Mouse (Mus musculus): ENCODE results near the gene Nfx1.

The Nfx1 gene

DNA sequence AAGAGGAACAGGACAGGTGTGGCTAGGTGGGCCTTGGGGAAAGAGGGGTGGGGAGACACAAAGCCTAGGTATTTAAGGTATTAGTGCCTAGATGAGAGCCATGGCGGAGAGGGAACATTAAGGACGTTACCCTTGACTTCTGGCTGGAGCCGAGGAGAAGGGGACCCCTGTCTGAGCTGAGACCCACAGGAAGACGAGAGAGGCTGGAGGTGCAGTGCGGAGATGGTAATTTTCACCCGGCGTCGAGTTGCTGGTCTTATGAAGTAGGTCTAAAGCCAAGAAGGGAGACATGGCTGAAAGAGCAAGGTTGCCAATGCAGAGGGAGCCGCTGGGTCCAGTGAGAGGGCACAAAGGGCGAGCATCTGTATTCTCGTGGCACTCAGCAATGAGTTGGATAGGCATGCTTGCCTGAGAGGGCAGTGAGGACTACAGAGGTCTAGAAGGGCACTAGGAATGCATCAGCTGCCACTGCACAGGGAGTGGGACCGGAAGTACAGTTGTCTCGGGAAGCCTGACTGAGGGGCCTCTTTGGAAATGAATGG is 75.6 kb downstream of the Nfx1 start:
- DNase-seq (ENCODE audit: low read depth, low spot score) = no peak

DNA sequence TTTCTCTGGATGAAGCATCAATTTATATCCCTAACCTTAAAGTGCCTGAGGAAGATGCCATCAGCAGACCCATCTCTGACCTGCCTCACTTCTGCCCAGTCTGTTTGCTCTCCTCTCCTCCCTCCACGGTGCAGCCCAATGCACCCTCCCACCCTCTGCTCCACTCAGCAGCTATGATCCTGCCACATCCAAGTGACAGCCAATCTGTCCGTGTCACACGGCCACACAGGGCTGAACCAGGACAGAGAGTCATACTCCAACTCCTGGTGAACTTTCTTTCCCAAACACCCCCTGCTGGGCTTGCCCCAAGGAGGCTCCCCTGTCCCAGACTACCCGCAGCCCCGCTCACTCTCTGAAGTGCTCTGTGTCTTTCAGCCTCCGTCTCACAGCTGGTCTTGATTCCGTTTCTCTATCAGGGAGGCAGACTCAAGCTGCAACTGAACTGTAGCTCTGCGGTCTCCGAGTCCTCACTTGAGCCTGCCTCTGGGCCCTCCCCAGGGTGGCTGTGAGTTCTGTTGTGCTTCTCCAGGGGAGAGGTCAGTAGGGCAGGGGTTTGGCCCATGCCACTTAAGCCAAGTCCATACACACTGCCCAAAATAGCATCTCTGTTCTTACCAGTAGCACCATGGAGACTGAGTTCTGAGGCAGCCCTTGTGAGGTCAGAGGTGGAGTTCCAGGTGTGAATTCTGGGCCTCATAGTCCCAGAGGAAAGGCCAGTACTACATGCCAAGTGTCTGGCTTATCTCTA is 77.0 kb downstream of the Nfx1 start, which contains the start of gene Aqp7:
Gene Aqp7, minus strand, starts transcription at position 616 of the 748 bp plus-strand sequence.
- DNase-seq (ENCODE audit: low read depth, low spot score) = no peak

DNA sequence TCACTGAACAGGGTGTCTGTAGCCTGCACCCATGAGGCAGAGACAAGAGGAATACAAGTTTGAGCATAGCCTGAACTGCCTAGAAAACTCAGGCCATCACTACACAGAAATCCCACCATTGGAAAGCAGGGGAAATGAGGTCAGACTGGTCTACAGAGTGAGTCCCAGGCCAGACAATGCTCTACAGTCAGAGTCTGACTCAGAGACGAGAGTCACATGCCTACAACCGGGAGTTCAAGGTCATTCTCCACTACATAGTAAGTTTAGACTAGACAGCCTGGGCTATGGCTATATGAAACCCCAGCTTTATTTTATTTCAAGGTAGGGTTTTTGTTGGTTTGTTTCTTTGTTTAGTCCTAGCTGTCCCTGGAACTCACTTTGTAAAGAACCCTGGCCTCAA is 78.2 kb downstream of the Nfx1 start:
- no peak for DNase-seq (ENCODE audit: low read depth, low spot score)

DNA sequence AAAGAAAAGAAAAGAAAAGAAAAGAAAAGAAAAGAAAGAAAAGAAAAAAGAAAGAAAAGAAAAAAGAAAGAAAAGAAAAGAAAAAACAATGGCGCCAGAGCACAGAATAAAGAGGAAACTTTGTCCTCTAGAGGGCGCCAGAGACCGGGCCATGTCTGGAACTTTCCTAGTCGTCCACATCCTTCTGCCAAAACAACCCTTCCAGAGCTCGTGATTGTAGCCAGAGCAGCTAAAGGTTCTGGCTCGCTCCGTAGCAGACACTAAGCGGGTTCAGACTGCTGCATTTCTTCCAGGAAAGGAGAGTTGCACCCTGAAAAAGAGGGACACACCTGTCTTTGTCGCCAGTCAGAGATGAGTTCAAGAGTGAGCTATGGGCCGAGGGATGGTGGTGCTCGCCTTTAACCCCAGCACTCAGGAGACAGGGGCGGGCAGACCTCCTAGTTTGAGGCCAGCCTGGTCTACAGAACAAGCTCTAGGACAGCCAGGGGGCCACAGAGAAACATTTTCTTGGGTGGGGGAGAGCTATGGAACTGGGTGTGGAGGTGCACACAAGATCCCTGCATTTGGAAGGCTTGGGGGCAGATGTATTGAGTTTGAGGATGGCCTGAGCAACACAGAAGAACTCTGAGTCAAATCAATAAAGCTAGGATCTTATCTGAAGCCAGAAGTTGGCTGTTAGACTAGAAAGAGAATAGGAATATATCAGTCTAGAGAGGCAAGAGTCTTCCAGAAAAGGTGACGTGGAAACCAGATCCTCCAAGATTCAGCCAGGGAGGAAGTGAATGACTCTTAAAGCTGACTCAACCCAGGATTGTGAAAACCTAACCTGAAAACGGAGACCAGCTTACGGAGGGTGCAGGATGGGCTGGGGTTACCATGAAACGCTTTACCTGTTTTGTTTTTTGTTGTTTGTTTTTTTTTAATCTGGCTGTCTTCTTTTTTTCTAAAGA is 80.3 kb downstream of the Nfx1 start:
- peak; percentile 68 for DNase-seq (ENCODE audit: low read depth, low spot score)

DNA sequence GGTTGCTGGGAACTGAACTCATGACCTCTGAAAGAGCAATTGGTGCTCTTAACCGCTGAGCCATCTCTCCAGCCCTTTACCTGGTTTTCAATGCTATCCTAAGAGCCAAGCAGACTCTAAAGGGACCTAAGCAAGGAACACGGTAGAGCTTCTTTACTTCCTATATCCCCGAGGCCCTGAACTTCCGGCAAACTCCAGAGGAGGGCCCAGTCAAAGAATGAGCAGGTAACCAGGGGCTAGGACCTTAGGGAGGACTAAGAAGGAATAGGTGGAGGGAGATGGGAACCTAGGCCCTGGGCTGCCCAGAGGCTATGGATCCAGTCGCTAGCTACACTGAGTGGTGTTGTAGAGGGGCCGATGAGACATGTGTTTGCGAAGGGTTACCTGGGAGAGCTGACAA is 81.1 kb downstream of the Nfx1 start:
- DNase-seq (ENCODE audit: low read depth, low spot score) = no peak

DNA sequence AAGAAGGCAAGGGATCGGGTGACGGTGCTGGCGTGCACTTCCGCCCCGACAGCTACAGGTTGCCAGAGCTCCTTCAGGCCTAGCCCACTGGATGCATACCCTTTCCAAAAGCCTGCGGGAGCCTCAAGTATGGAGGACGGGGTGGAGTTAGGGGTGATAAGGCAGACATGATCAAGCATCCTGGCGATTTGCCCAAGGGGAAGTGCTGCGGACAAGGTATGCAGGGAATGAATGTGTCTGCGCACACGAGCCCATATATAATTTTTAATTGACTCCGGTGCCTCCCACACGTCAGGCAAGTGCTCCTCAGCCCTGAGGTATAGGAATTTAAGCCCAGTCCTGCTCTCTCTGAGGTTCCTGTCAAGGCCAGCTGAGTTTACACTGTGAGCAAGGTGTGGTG is 84.4 kb downstream of the Nfx1 start:
- no peak for DNase-seq (ENCODE audit: low read depth, low spot score)

DNA sequence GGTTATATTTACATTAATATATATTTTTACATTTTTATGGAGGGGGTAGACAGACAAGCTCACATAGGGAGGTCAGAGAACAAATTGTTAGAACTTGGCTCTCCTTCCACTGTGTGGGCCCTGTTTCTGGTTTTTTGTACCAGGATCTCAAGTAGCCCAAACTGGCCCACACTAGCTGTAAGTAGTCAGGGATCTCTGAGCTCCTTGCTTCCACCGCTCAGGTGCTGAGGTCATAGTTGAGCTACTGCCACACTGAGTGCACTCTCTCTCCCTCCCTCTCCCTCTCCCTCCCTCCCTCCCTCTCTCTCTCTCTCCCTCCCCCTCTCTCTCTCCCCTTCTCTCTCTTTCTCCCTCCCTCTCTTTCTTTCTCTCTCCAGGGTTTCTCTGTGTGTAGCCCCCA is 85.5 kb downstream of the Nfx1 start:
- DNase-seq (ENCODE audit: low read depth, low spot score) = no peak

DNA sequence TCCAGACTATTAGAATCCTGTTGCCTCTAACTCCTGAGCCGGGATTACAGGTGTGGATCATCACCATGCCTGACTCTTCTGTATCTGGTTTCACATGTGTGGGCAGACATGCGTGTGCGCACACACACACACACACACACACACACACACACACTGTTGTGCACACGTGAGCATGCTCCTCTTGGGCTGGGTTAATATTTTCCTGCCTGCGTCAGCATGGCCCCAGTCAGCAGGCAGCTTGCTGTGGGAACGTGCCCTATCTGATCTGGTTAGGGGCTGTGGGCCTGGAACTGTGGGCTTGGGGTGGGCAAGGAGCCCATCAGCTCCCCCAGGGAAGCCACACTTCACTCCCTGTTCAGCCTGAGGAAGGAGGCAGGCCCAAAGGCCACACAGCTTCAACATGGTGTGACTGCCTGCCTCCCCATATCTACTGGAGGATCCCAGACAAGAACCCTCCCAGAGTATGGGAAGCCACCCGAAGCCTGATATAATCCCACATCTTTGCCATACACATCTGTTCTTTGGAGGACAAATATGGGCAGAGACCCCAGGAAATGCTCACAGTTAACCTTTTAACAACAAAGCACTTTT is 86.1 kb downstream of the Nfx1 start:
- DNase-seq (ENCODE audit: low read depth, low spot score) = no peak

DNA sequence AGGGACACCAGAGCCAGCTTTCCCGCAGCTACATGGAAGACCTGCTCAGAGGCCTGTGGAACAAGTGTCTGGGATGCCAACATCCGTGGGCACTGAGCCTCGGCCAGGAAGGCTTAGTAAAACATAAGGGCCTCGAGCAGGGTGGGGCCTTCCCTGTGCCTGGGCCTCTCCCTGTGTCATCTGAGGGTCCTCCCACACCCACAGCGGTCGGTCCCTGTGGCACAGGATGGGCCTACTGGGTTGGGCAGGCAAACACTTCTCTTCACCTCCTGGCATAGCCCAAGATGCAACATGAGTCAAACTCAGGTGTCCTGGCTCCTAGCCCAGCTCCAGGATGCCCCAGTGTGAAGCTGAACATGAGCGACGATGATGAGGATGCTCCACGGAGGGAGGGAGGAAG is 86.7 kb downstream of the Nfx1 start:
- DNase-seq (ENCODE audit: low read depth, low spot score) = no peak

DNA sequence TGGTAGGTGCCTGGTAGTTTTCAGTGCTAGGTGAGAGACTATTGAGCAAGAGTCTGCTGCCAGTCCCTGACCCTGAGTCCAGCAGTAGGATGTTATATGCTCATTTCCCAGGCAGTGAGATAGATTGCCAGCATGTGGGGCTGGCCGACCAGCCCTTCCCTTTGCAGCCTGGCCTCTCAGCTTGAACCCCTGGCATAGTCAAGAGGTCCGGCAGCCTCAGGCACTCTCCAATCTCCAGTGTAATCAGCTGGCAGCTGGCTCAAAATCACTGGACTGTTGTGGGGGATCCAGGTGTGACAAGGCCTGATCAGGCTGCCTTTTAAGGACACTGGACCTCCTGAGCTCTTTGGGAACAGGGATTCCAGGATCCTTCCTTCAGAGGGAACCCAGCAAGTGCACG is 92.6 kb downstream of the Nfx1 start:
- no peak for DNase-seq (ENCODE audit: low read depth, low spot score)

DNA sequence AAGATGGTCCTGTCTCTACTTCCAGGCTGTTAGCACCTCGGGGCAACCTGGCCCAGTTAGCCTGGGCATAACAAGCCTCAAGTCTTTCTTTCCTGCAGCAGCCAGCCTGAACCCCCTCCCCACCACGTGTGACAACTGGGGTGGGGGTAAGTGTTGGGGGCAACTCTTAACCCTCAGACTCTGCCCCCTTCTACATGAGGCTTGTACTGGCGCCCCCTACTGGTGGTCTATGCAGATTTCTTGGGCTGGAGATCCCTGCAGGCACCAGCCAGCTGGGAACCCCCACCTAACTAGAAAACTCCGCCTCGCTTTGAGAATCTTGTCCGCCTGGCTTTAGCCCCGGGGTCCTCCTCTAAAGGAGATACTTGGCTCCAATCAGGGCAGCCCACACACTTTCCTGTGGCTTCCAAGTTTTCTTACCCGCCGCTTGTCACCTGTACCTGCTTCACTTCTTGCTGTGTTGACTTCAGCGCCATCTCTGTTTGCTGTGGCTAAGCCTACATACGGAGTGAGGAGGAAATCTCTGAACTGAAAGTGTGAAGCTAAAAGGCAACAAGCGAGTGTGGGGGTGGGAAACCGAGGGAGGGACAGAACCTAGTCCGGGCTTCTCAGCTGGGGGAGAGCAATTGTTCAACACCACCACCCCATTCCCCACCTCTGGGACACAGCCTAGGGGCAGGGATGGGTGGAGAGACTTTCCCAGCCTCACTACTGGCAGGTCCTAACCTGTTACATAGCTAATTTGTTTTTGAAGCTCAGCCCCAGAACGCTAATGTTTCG is 93.4 kb downstream of the Nfx1 start:
- DNase-seq (ENCODE audit: low read depth, low spot score) = peak; percentile 31

DNA sequence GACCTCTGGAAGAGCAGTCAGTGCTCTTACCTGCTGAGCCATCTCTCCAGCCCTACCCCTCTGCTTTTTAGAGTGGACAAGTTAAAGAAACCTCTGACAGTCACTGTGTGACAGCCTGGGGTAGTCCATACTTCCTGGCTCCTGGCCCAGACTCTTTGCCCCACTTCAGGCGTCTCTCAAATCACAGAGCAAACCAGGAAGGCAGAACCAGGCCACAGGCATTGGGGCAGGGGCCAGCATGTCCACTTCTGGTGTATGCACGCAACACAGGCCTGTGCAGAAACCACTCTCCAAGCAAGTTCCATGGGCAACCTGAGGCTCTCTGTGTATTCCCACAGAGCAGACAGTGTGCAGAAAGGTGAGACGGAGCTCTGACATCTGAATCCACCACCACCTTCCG is 94.5 kb downstream of the Nfx1 start:
- no peak for DNase-seq (ENCODE audit: low read depth, low spot score)

DNA sequence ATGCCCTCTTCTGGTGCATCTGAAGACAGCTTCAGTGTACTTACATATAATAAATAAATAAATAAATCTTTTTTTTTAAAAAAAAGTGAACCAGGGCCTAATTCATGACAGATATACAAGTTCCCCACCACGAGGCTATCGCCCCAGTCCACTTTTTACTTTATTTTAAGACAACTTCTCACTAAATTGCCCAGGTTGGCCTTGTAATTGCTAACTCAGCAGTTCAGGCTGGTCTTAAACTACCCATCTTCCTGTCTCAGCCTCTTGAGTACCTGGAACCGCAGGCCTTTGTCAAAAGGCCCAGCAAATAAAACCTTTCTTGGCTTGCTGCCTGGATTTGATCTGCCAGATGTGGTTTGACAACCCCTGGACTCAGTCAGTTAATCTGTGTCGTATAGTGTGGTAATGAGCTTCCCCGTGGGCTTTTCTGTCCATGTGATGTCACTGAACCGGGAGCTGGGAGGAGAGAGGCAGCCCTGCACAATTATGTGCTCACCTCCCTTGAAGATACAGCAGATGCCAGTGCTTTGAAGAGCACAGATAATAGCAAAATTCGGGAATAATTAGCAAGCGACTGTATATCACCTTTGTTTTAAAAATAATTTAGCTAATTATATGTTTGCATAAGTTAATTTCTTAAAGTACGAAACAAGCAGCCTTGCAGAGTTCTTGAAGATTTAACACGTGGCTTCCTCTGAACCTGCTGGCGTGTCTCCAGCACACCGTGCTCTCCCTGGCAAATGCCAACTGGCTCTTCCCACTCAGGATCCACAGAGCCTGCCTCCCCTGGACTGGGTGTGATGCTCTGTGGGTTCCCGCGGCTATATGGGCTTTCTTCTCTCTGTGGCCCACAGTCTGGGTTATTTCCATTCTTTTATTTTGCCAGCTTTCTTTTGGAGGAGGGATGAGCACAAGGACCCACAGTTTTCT is 101.1 kb downstream of the Nfx1 start:
- DNase-seq (ENCODE audit: low read depth, low spot score) = no peak

DNA sequence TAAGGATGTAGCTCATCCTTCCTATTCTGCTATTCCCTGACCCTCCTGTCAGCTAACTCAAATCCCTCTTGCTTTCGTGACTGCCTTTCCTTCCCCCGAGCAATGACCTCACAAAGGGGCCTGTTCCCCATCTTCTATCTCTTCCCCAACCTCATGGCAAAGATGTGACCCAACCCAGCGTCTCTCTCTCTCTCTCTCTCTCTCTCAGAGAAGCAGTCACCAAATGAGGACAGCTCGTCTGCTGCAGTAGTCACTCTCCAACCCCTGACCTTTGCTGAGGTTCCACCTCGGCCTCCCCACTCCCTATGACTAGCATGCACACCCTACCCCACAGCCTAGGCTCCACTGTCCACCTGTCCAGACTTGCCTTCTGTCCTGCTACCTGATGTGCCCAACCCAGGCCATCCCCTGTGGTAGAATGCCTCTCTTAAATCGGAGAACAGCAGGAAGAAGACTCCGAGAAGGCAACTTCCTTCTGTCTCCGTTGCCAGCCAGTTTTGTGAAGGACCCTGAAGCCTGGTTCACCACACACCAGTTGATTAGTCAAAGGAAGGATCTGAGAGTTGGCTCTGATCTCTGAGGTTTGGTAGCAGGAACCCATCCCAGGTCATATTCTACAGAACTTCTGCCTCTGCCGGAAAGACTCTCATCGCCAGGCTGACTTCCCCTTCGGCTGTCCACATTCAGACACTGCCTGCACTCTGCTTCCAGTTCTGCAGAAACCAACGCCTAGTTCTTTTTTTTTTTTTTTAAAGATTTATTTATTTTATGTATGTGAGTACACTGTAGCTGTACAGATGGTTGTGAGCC is 102.5 kb downstream of the Nfx1 start:
- no peak for DNase-seq (ENCODE audit: low read depth, low spot score)

DNA sequence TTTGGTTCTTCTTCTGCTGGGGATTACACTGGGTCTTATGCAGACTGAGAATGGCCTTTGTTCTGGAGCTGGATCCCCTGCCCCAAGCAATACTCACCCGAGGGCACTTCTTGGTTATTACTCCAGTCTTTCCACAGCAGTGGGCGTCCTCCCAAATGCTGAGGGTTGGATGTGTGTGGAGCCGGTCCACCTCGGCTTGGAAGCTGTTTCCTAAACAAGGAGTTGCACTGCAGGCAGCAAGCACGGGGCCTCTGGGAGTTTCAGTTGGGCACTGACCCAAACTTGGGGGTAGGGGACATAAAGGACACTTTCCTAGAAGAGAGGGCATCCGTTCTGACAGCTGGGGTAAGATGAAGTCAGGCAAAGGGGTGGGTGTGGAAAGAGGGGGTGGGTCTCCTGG is 103.8 kb downstream of the Nfx1 start:
- no peak for DNase-seq (ENCODE audit: low read depth, low spot score)

All from CD4-positive helper T cell, adult 2 months (primary cell).